Mouse (Mus musculus) forebrain, embryonic 11.5 days (tissue): ENCODE data around the gene D3Ertd254e. TPM values are rescaled to one million over a fixed set of nuclear protein-coding genes. Genes with fewer than 3 reads are reported as not detected.

Experiments used
- ATAC-seq: fragments of 200-750 bp; cut with Nextera tagmentation; replicated peaks from 2 replicates; pipeline ENCODE4 v1.8.0; 2017; ENCODE audit warnings: moderate TSS enrichment; ENCODE audit not compliant: low FRiP score
- DNase-seq: peaks from one replicate; pipeline ENCODE4 v3.0.0-alpha.2; 2017; ENCODE audit warnings: low spot score
- H3K27ac ChIP-seq: fragments of 300-500 bp; sonication (generic); 2 replicates; pipeline ENCODE4 v1.5.1; 2014; ENCODE audit warnings: low read depth, low read length
- H3K27me3 ChIP-seq: fragments of 300-500 bp; sonication (generic); 2 replicates; pipeline ENCODE4 v1.6.1; 2014; ENCODE audit warnings: mild to moderate bottlenecking, low read length, mixed read lengths; ENCODE audit not compliant: control insufficient read depth, insufficient read depth
- H3K36me3 ChIP-seq: fragments of 300-500 bp; sonication (generic); 2 replicates; pipeline ENCODE4 v1.6.1; 2014; ENCODE audit warnings: mild to moderate bottlenecking, low read length, moderate library complexity, mixed read lengths; ENCODE audit not compliant: control insufficient read depth, insufficient read depth
- H3K4me1 ChIP-seq: fragments of 300-500 bp; sonication (generic); replicated peaks from 2 replicates; pipeline ENCODE4 v1.6.1; 2014; ENCODE audit warnings: low read length, mixed read lengths; ENCODE audit not compliant: control insufficient read depth, insufficient read depth
- H3K4me2 ChIP-seq: fragments of 300-500 bp; sonication (generic); 2 replicates; pipeline ENCODE4 v1.6.1; 2014; ENCODE audit warnings: low read depth, mild to moderate bottlenecking, low read length, moderate library complexity, mixed read lengths; ENCODE audit not compliant: severe bottlenecking
- H3K4me3 ChIP-seq: fragments of 300-500 bp; sonication (generic); 2 replicates; pipeline ENCODE4 v1.5.1; 2014; ENCODE audit warnings: low read depth, low read length
- H3K9ac ChIP-seq: fragments of 300-500 bp; sonication (generic); 2 replicates; pipeline ENCODE4 v1.6.1; 2014; ENCODE audit warnings: low read length
- H3K9me3 ChIP-seq: fragments of 300-500 bp; sonication (generic); 2 replicates; pipeline ENCODE4 v1.6.1; 2016; ENCODE audit warnings: low read length, mixed read lengths; ENCODE audit not compliant: control insufficient read depth
- WGBS: fragments of 180-500 bp; shearing (Covaris S2); extraction: QIAGEN DNeasy Blood & Tissue Kit; methylation state at CpG from one replicate; pipeline ENCODE4 v1.1.7; 2014; 5-methylcytosine and 5-hydroxymethylcytosine counted together
- polyA plus RNA-seq: library from polyadenylated mRNA; unstranded; fragments of >200 nt; fragmentation: Nextera tagmentation; extraction: Ambion mirVana; gene quantifications from 2 replicates; pipeline ENCODE4 v1.2.1, GENCODE M21; 2014

Gene D3Ertd254e
- polyA plus RNA-seq, 1 experiment from 2014 or later, result 10.6 TPM

DNA sequence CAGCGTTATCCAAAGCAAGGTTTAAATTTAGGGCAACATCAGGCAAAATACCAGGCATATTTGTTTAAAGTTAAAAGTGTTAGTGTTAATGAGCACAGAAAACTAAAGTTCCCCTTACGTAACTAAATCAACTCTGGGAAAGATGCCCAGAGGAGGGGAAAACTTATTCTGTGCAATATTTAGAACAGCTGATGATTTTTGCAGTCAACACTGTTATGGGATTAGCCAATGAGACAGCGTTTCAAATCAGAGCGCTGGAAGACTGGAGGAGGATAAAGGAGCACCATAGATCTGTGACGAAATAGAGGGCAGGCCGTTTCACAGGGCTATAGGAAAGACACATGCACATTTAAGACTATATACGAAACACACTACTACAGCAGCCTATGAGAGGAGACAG, 52.1 kb downstream of the D3Ertd254e start:
- H3K4me3 ChIP-seq, result no peak overlapping the region
- H3K27me3 ChIP-seq, result no peaks in the 10 kb centered on the region
- H3K9ac ChIP-seq, result no peak overlapping the region
- H3K27ac ChIP-seq, result no peak overlapping the region
- H3K4me1 ChIP-seq, result no peaks in the 10 kb centered on the region
- ATAC-seq (no peak), DNase-seq (no peak)
- no peaks in the 10 kb centered on the region for H3K36me3 ChIP-seq
- no peaks in the 10 kb centered on the region for H3K9me3 ChIP-seq
- H3K4me2 ChIP-seq, result no peak overlapping the region
- WGBS, result 88% methylated on average over 7 of the region's 7 CpGs

GRCm38 (mm10) chr3:36207520-36208264, 56.9 kb downstream of the D3Ertd254e start:
- Histone ChIP-seq H3K36me3 (no peaks in the 10 kb centered on the region), H3K4me3 (no peak overlapping the region), H3K9ac (no peak overlapping the region), H3K4me1 (no peaks in the 10 kb centered on the region), H3K4me2 (no peak overlapping the region), H3K27me3 (no peaks in the 10 kb centered on the region), H3K9me3 (no peaks in the 10 kb centered on the region), H3K27ac (no peak overlapping the region)
- no peak for DNase-seq
- 78% methylated on average over 19 of the region's 19 CpGs for WGBS
- ATAC-seq, result no peak

DNA sequence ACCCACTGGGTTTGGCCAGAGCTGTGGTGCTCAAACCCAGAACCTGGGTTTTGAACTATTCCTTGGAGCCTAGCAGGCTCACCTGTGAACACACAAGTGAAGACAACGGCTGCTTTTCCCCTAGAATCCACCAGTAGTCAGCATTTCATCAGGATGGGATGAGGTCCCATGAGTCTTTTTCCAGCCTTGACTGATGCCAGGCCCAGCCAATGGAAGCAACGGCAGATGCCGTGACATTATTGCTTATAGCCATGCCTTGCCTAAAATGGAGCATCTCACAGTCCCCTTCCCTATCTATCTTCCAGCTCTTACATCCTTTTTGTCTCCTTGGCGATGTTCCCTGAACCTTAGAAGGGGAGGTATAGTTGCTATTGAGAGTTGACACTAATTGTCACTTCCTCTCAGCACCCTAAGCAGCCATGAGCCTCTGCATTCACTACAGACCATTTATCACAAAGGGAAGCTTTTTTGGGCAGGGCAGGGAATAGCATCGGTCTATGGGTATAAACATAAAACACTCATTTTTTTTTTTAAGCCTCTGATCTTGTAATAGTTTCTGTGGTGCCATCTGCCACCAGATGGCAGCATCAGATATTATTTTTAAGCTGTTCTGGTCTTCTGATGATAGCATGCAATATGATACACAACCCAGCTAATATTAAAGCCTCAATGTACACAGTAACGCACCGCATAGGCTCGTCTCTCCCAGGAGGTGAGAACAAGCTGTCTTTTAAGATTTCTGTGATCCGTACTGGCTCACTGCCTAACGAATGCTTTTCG, 59.1 kb downstream of the D3Ertd254e start:
- no peak for ATAC-seq
- H3K27ac ChIP-seq, result no peak overlapping the region
- WGBS, result 74% methylated on average over 11 of the region's 11 CpGs

DNA sequence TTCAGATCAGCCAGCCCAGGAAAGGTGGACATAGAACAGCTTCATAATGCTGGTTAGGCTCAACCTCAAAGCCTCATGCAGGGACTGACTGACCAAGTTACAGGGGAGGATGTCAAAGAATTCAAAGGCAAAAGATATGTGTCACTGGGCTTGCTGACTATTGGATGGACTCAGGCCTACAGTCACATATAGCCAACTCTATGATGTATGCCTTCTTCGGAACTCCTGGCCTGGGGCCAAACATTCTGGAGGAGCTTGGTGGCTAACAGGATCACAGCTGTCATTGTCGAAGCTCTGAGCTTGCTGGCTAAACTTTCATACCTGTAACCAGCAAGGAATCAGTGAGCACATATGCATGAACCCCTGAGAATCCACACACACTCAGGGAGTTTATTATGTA, 60.1 kb downstream of the D3Ertd254e start:
- Histone ChIP-seq H3K27me3 (no peaks in the 10 kb centered on the region), H3K9me3 (no peaks in the 10 kb centered on the region), H3K4me1 (no peaks in the 10 kb centered on the region), H3K9ac (no peak overlapping the region), H3K4me2 (no peak overlapping the region), H3K4me3 (no peak overlapping the region), H3K36me3 (no peaks in the 10 kb centered on the region), H3K27ac (no peak overlapping the region)
- ATAC-seq, result no peak
- DNase-seq, result no peak
- WGBS, result 84% methylated on average over 2 of the region's 2 CpGs

More for the DNA sequence above, 59.1 kb downstream of the D3Ertd254e start:
- no peak overlapping the region for H3K4me2 ChIP-seq
- DNase-seq, result no peak
- no peaks in the 10 kb centered on the region for H3K27me3 ChIP-seq
- no peaks in the 10 kb centered on the region for H3K36me3 ChIP-seq
- no peaks in the 10 kb centered on the region for H3K4me1 ChIP-seq
- no peak overlapping the region for H3K9ac ChIP-seq
- no peaks in the 10 kb centered on the region for H3K9me3 ChIP-seq
- no peak overlapping the region for H3K4me3 ChIP-seq

DNA sequence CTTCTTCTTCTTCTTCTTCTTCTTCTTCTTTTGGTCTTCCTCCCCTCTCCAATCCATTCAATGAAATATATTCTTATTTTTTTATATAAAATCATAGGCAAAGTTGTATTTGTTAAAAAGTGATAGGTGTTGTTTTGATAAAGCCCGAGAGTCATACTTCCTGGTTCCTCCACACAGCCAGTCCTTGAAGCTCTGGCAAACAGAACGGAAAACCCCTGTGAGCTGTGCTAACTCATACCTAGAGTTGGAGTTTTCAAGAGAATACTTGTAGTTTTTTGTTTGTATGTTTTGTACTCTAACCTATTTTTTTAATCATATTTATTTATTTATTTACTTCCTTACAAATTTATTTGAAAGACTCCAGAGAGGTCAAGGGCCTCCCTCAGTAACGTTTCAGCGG, 61.9 kb downstream of the D3Ertd254e start:
- Histone ChIP-seq H3K4me2 (no peak overlapping the region), H3K27ac (no peak overlapping the region), H3K4me1 (no peaks in the 10 kb centered on the region), H3K9me3 (no peaks in the 10 kb centered on the region), H3K36me3 (no peaks in the 10 kb centered on the region), H3K4me3 (no peak overlapping the region), H3K27me3 (no peaks in the 10 kb centered on the region), H3K9ac (no peak overlapping the region)
- WGBS, result 87% methylated on average over 4 of the region's 4 CpGs
- DNase-seq, result no peak
- no peak for ATAC-seq

Other genes with a start within 250 kb of the D3Ertd254e start
- 96.9 and 104 TPM in 2 replicates for gene Dcun1d1, start 213.6 kb upstream of the D3Ertd254e start, polyA plus RNA-seq
- 34.2 and 36.3 TPM in 2 replicates for gene Mccc1, start 150.3 kb upstream of the D3Ertd254e start, polyA plus RNA-seq
- not detected in 2 replicates for gene Ccdc144b, start 97.5 kb upstream of the D3Ertd254e start, polyA plus RNA-seq
- 88.9 and 93.1 TPM in 2 replicates for gene Acad9, start 85.0 kb upstream of the D3Ertd254e start, polyA plus RNA-seq
- 0.29 and 0.31 TPM in 2 replicates for gene Qrfpr, start 71.3 kb downstream of the D3Ertd254e start, polyA plus RNA-seq